Mouse (Mus musculus): ENCODE data around the gene Rrnad1.
A peak's percentile ranks its signal among the peaks of the same experiment; 100 is the strongest.

Gene Rrnad1

GRCm38 (mm10) chr3:87930078-87930795 is at the start of gene Rrnad1, which contains the start of gene Isg20l2:
Gene Rrnad1 (minus strand): TSS chr3:87930717.
Gene Isg20l2 (plus strand): TSS chr3:87930314.
- peak; percentile 91 to 95 for DNase-seq (ENCODE audit: low spot score in 2 of 2)

DNA sequence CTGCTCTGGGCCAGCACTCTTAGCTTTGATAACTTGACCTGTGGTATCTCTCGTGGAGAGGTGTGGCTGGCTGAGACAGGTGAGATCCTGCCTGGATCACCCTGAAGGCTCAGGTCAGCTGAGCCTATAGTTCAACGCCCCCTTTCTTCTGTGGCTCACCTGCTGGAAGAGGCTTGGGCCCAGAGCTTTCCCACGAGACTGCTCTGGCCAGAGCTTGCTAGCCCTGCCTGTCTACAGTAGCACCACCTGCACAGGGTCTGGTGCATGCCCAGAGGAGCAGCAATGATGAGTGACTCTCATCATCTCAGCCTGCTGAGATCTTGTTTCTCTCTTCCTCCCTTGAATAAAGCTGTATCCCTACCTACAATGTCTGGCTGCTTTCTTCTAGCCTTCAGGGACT is 49.6 kb upstream of the Rrnad1 start:
- DNase-seq (ENCODE audit: low spot score in 2 of 2) = peak in 1 of 2 experiments; percentile 51

DNA sequence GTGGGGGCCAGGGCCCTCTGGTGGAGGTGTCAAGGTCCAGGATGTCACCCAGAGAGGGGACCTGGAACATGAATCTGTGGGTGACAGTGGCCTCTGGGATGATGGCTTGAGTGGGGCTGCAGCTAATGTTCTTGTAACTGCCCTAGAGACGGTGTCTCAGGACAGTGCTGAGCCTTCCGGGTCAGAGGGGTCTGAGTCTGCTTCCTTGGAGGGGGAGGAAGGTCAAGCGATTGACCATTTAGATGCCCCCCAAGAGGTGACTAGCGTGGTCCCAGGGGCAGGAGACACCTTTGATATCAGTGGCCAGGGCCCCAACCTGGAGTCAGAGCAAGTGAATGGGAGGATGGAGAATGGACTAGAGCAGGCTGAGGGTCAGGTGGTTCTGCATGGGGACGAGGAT is 49.0 kb upstream of the Rrnad1 start:
- DNase-seq (ENCODE audit: low spot score in 2 of 2) = peak in 1 of 2 experiments; percentile 56

DNA sequence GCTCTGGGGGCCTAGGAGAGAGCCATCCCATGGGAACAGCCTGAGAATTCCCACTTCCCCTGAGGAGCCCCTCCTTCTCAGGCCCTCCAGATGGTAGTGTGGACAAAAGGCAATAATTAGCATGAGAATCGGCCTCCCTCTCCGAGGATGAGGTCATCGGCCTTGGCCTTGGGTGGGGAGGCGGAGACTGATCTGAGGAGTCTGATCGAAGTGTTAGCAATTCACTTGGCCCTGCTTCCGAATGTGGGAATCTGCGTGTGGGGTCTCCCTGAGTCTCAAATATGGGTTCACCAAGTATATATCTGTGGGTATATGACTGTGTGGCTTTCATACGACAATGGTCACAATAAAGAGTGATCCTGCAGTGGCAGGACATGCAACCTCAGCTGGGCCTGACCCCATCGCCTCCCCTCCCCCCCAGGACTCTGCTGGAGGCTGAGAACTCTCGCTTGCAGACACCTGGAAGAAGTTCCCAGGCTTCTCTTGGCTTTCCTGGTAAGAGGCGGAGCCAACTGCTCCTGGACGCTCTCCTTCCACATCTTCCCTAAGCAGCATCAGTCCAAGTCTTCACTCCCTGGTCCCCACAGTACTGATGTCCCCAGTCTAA is 44.0 kb upstream of the Rrnad1 start:
- peak in 1 of 2 experiments; percentile 56 for DNase-seq (ENCODE audit: low spot score in 2 of 2)

DNA sequence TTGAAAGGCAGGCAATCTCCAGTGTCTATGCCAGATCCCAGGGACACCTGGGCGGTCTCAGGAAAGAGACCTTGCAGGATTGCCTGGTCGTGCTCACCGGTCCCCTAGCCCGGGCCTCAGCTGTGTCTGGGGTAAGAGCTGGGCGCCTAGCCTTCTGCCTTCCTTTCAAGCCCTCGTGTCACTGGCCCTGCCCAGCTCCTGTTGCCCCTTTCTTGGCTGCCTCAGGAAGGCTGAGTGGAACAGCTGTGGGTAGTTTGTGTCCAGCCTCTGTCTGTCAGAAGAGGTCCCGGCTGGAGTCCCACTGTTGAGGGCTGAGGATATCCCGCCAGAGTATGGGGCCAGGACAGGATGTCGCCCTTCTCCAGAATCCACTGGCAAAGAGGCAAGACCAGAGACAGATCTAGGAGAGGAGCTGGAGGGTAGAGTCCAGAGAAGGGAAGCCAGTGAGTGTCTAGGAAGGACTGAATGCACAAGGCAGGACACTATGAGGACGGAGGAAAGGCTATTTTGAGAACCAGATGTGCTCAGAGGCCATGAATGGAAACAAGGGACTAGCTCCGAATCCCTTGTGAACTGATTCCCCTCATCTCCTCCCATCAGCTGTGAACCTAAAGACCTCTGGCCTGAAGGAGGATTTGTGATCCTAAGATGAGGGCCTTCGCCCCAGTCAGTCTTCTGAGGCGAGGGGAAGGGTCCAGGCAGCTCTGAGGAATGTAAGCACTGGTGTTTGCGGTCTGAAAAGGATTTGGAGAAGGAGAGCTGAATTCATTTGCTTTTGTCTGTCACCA is 43.3 kb upstream of the Rrnad1 start:
- DNase-seq (ENCODE audit: low spot score in 2 of 2) = peak in 1 of 2 experiments; percentile 52

DNA sequence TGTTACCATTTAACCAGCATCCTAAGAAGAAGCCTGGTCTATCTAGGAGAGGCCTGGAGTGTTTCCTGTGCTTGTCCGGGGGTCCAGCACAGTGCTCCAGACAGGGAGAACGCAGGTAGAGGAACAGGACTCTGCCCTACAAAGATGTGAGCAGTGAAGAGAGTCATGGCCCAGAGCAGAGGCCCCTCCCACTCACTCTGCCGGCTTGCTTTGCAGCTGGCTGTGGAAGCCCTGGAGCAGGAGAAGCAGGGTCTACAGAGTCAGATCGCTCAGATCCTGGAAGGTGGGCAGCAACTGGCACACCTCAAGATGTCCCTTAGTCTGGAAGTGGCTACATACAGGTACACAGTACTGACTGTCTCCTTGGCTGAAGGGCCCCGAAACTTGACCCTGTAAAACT is 42.3 kb upstream of the Rrnad1 start:
- no peak for DNase-seq (ENCODE audit: low spot score in 2 of 2)

DNA sequence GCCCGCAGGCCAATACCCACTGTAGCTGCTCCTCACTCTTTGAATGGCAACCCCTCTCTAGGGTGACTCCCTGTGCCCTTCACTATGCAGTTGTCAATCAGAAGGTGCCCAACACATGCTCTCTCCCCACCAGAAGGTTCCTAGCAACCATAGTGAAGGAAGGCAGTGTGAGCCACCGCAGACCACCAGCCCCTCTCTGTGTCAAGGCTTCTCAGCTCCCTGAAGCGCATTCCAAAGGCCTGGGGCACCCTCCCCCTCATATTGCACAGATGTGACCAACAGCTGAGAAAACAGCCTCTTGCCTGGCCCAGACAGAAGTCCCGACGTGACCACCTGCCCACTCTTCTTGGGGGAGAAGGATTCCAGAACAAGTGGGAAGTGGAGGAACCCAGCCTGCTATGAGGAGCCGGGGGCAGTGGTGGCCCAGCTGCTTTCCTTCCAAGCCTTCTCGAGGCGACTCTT is 41.7 kb upstream of the Rrnad1 start:
- DNase-seq (ENCODE audit: low spot score in 2 of 2) = no peak

- no peak for DNase-seq (ENCODE audit: low spot score in 2 of 2)
These were observed 41.1 kb upstream of the Rrnad1 start for GRCm38 (mm10) chr3:87971489-87972202.

GRCm38 (mm10) chr3:87970939-87971488 is 40.5 kb upstream of the Rrnad1 start, which contains the start of gene Nes:
Gene Nes (plus strand): TSS chr3:87971078.
- DNase-seq (ENCODE audit: low spot score in 2 of 2) = no peak

DNA sequence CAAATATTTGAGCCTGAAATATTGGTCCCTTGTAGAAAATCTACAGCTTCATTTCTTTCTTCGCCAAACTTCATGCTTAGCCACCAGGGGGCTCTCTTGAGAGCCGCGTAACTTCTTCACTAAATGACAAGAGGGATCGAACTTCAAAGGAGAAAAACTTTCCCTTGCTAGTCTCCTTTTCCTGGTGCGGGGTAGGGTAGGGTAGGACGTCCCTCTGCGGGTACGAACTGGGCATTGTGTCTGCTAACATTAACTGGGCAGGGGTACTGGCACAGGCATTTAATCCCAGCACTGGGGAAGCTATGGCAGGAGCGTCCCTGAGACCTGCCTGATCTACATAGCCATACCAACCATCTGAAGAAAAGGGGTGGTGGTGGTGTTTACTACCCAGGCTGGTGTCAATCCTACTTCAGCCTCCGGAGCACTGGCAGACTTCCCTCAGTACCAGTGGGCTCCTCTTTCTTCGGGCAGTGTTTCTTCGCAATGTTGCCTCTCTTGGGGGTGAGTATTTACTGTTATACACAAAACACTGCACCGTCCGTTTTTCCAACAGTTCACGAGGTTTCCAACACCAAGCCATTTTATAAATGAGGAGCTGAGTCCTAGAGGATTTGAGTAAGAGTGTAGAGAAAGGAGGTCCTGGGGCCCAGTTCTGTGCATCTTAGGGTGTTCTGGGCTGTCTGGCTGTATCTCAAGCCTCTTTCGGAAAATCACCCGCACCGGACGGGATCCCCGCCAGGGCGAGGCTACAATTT is 39.8 kb upstream of the Rrnad1 start:
- peak in 1 of 2 experiments; percentile 31 for DNase-seq (ENCODE audit: low spot score in 2 of 2)

DNA sequence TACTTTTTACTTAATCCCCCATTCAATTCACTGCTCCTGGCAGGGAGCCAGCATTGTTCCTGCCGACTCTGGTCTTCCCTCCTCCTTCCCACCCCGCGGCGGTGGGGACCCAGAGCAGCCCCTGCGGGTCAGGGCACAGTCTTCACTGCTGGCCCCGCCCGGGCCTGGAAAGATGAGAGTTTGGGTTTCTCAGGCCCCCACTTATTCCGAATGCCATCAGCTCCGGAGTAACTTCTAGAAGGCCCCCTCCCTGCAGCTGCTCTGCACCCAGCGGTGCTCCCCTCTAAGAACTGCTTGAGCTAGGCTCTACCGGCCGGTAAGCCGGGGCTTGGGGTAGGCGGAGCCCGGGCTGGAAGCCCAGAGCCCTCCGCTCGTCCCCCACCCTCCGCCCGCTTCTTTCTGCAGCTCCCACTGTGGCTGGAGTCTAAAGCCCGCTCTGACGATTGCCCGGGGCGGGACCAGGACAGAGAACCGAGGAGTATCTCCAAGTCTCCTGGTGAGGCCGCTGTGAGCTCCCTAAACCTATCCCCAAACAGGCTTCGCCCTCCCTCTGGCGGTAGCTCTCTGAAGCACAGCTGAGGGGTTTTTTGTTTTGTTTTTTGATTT is 30.2 kb upstream of the Rrnad1 start:
- DNase-seq (ENCODE audit: low spot score in 2 of 2) = peak; percentile 69 to 84

- no peak for DNase-seq (ENCODE audit: low spot score in 2 of 2)
These were observed 29.7 kb upstream of the Rrnad1 start for GRCm38 (mm10) chr3:87960191-87960585.

DNA sequence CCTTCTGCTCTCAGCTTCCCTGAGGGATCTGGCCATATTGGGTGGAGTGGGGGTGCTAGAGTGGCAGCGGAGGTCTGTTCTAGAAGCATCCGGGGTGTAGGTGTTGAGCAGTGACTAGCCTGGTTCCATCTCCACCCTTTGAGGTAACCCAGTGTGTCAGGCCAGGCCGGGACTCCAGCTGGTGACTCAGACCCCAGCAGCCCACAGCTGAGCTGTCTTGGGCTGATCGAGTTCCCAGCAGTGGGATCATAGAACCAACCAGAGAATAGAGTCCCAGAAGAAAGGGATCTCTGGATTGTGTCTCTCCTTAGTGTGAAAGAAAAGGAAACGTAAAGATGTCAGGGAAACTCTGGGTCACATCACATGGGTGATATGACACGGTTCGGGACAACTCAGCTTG is 28.9 kb upstream of the Rrnad1 start:
- no peak for DNase-seq (ENCODE audit: low spot score in 2 of 2)

GRCm38 (mm10) chr3:87958967-87959366 is 28.4 kb upstream of the Rrnad1 start:
- no peak for DNase-seq (ENCODE audit: low spot score in 2 of 2)

DNA sequence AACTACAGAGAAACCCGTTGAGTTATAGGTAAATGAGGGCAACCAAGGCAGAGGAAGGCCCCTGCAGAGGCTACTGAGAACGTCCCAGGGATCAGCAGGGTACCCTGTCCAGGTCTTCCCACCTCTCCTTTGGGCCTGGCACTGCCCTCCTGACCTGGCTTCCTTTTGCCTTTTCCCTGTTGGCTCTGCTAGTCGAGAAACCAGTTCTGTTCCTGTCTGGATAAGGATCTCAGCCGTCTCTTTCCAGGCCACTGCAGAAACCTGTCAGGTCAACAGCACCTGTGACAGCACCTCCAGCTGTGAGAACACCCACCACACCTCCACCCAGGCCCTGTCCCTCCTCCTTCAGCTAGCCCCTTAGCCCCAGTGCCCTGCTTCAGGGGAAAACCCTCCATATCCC is 28.0 kb upstream of the Rrnad1 start:
- DNase-seq (ENCODE audit: low spot score in 2 of 2) = no peak

- DNase-seq (ENCODE audit: low spot score in 2 of 2) = no peak
These were observed 27.5 kb upstream of the Rrnad1 start for GRCm38 (mm10) chr3:87958056-87958455.

- no peak for DNase-seq (ENCODE audit: low spot score in 2 of 2)
These were observed 21.9 kb upstream of the Rrnad1 start for GRCm38 (mm10) chr3:87952440-87952839.

DNA sequence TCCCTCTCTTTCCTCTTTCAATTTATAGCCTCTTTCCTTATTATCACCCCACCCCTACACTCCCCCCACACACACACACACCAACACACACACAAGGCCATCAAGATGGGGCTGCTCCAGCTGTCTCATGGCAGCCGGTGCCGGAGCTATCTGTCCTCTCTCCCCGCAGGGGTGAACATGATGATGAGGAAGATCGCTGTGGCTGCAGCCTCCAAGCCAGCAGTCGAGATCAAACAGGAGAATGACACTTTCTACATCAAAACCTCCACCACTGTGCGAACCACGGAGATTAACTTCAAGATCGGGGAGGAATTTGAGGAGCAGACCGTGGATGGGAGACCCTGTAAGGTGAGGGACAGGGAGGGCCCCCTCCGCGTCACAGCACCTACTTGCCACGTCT is 21.4 kb upstream of the Rrnad1 start:
- no peak for DNase-seq (ENCODE audit: low spot score in 2 of 2)

GRCm38 (mm10) chr3:87949955-87950515 is 19.5 kb upstream of the Rrnad1 start:
- DNase-seq (ENCODE audit: low spot score in 2 of 2) = no peak

Data from spleen, postnatal 4 days (tissue).